Mouse (Mus musculus): ENCODE results near the gene C1ra. TPM values are rescaled to one million over a fixed set of nuclear protein-coding genes. Genes with fewer than 3 reads are reported as not detected.

C1ra gene
- total RNA-seq, 2 experiments from 2014 or later = 7.4 to 10.5 TPM

GRCm38 (mm10) chr6:124570026-124570425 is 57.8 kb downstream of the C1ra start, which contains the start of gene C1rb:
C1rb (plus strand) TSS chr6:124570294.
- peak; percentile 50 for DNase-seq
- Histone ChIP-seq H3K27ac (no peak within 1 kb of the TSS), H3K4me3 (no peak within 1 kb of the TSS)
- TF ChIP-seq CTCF (IDR thresholded peaks at IDR 0.05) = peak; percentile 91
- intact Hi-C loops (cut with DNase I) = loop anchor here (1.0 kb wide), 1 partner anchor 189 kb away; no protein-coding TSS in a partner anchor

Other genes with a start within 250 kb of the C1ra start
- 1 to 10 TPM; 6.7 to 8.5 TPM for gene Cd163, start 207.7 kb upstream of the C1ra start, total RNA-seq (2021)
- gene Pex5, start 97.3 kb upstream of the C1ra start, total RNA-seq (2021) = 10 to 100 TPM; 19.8 to 25.2 TPM
- gene Clstn3, start 47.6 kb upstream of the C1ra start, total RNA-seq (2021) = under 1 TPM; 0.36 to 0.64 TPM
- gene C1rl, start 19.3 kb upstream of the C1ra start, total RNA-seq (2021) = under 1 TPM; 0.28 to 0.61 TPM
- gene C1s1, start 30.0 kb downstream of the C1ra start, total RNA-seq (2021) = 10 to 100 TPM; 19.8 to 21.9 TPM
- 1 to 10 TPM in 1 of 2 experiments, under 1 TPM in 1; 0.36 to 1.2 TPM for gene C1rb, start 57.9 kb downstream of the C1ra start, total RNA-seq (2021)
- gene C1s2, start 123.7 kb downstream of the C1ra start, total RNA-seq (2021) = under 1 TPM; 0.31 to 0.39 TPM
- gene Lpcat3, start 150.6 kb downstream of the C1ra start, total RNA-seq (2021) = 10 to 100 TPM; 14.6 to 19.0 TPM
- 10 to 100 TPM; 57.7 to 71.8 TPM for gene Emg1, start 199.8 kb downstream of the C1ra start, total RNA-seq (2021)
- 100 to 1,000 TPM; 142 to 184 TPM for gene Phb2, start 199.9 kb downstream of the C1ra start, total RNA-seq (2021)
- under 1 TPM; 0.61 to 0.87 TPM for gene Ptpn6, start 226.3 kb downstream of the C1ra start, total RNA-seq (2021)
- 100 to 1,000 TPM; 145 to 182 TPM for gene Grcc10, start 229.0 kb downstream of the C1ra start, total RNA-seq (2021)
- gene Gm45234, start 243.6 kb downstream of the C1ra start, total RNA-seq (2021) = not detected
- gene Atn1, start 244.1 kb downstream of the C1ra start, total RNA-seq (2021) = 10 to 100 TPM; 46.4 to 47.9 TPM

Data from gastrocnemius, adult 2 months (tissue).